Mouse (Mus musculus) heart, embryonic 11.5 days (tissue): ENCODE data around the gene Fxyd7. TPM values are rescaled to one million over a fixed set of nuclear protein-coding genes. Genes with fewer than 3 reads are reported as not detected.

Source experiments
- ATAC-seq: fragments of 200-750 bp; cut with Nextera tagmentation; replicated peaks from 2 replicates; pipeline ENCODE4 v1.8.0; 2017; ENCODE audit warnings: moderate library complexity; ENCODE audit not compliant: insufficient number of reproducible peaks, low FRiP score, low TSS enrichment
- H3K27ac ChIP-seq: fragments of 300-500 bp; sonication (generic); 2 replicates; pipeline ENCODE4 v1.5.1; 2014; ENCODE audit warnings: mild to moderate bottlenecking, low read depth, low read length
- H3K27me3 ChIP-seq: fragments of 300-500 bp; sonication (generic); 2 replicates; pipeline ENCODE4 v1.6.1; 2014; ENCODE audit warnings: mild to moderate bottlenecking, low read length, mixed read lengths; ENCODE audit not compliant: control insufficient read depth, insufficient read depth
- H3K36me3 ChIP-seq: fragments of 300-500 bp; sonication (generic); 2 replicates; pipeline ENCODE4 v1.6.1; 2014; ENCODE audit warnings: mild to moderate bottlenecking, low read length, moderate library complexity, mixed read lengths; ENCODE audit not compliant: control insufficient read depth, insufficient read depth
- H3K4me1 ChIP-seq: fragments of 300-500 bp; sonication (generic); 2 replicates; pipeline ENCODE4 v1.6.1; 2014; ENCODE audit warnings: low read length; ENCODE audit not compliant: control insufficient read depth, insufficient read depth
- H3K4me2 ChIP-seq: fragments of 300-500 bp; sonication (generic); 2 replicates; pipeline ENCODE4 v1.6.1; 2014; ENCODE audit warnings: mild to moderate bottlenecking, moderate library complexity
- H3K4me3 ChIP-seq: fragments of 300-500 bp; sonication (generic); 2 replicates; pipeline ENCODE4 v1.5.1; 2014; ENCODE audit warnings: low read depth, low read length
- H3K9ac ChIP-seq: fragments of 300-500 bp; sonication (generic); 2 replicates; pipeline ENCODE4 v1.6.1; 2014; ENCODE audit warnings: mild to moderate bottlenecking, low read depth, low read length, moderate library complexity
- H3K9me3 ChIP-seq: fragments of 300-500 bp; sonication (generic); replicated peaks from 2 replicates; pipeline ENCODE4 v1.6.1; 2016; ENCODE audit warnings: low read length; ENCODE audit not compliant: control insufficient read depth
- WGBS: fragments of 180-500 bp; shearing (Covaris S2); extraction: QIAGEN DNeasy Blood & Tissue Kit; methylation state at CpG from one replicate; pipeline ENCODE4 v1.1.7; 2014; ENCODE audit not compliant: insufficient replicate concordance; 5-methylcytosine and 5-hydroxymethylcytosine counted together
- polyA plus RNA-seq: library from polyadenylated mRNA; unstranded; fragments of >200 nt; fragmentation: Nextera tagmentation; extraction: Ambion mirVana; gene quantifications from 2 replicates; pipeline ENCODE4 v1.2.1, GENCODE M21; 2014

Fxyd7 gene
- polyA plus RNA-seq, 1 experiment from 2014 or later, result 4.9 TPM

- H3K4me3 ChIP-seq, result no peak overlapping the region
- no peak overlapping the region for H3K27ac ChIP-seq
- H3K36me3 ChIP-seq, result no peaks in the 10 kb centered on the region
- H3K4me1 ChIP-seq, result peaks cover 11% of the 10 kb centered on the region
- H3K9me3 ChIP-seq, result no peaks in the 10 kb centered on the region
- no peak overlapping the region for H3K4me2 ChIP-seq
- no peaks in the 10 kb centered on the region for H3K27me3 ChIP-seq
- no peak overlapping the region for H3K9ac ChIP-seq
- WGBS, result 76% methylated on average over 6 of the region's 6 CpGs
- ATAC-seq, result no peak
These were observed 6.9 kb upstream of the Fxyd7 start for GRCm38 (mm10) chr7:31058211-31058610.

- no peak for ATAC-seq
- peaks cover 15% of the 10 kb centered on the region for H3K4me1 ChIP-seq
- no peak overlapping the region for H3K9ac ChIP-seq
- no peaks in the 10 kb centered on the region for H3K9me3 ChIP-seq
- H3K27ac ChIP-seq, result no peak overlapping the region
- H3K27me3 ChIP-seq, result peaks cover 2% of the 10 kb centered on the region; the same call in 1 of the 2 replicates
- no peak overlapping the region for H3K4me2 ChIP-seq
- 65% methylated on average over 5 of the region's 5 CpGs for WGBS
- no peaks in the 10 kb centered on the region for H3K36me3 ChIP-seq
- H3K4me3 ChIP-seq, result no peak overlapping the region
These were observed 6.5 kb upstream of the Fxyd7 start for GRCm38 (mm10) chr7:31057730-31058129.

GRCm38 (mm10) chr7:31057071-31057470 lies 5.8 kb upstream of the Fxyd7 start, which contains the start of gene Fxyd1:
Gene Fxyd1, minus strand, starts transcription at chr7:31057199.
- H3K9ac ChIP-seq, result no peak within 1 kb of the TSS; the same call in none of the 2 replicates
- H3K4me2 ChIP-seq, result no peak within 1 kb of the TSS
- H3K27ac ChIP-seq, result peak within 1 kb of the TSS; percentile 95
- H3K27me3 ChIP-seq, result peaks cover 8% of the 10 kb centered on the region; the same call in 1 of the 2 replicates
- peaks cover 21% of the 10 kb centered on the region for H3K4me1 ChIP-seq
- no peaks in the 10 kb centered on the region for H3K36me3 ChIP-seq
- WGBS, result 61% methylated on average over 2 of the region's 2 CpGs
- H3K9me3 ChIP-seq, result no peaks in the 10 kb centered on the region
- no peak within 1 kb of the TSS for H3K4me3 ChIP-seq
- no peak for ATAC-seq

- H3K9me3 ChIP-seq, result no peaks in the 10 kb centered on the region
- no peaks in the 10 kb centered on the region for H3K36me3 ChIP-seq
- H3K4me3 ChIP-seq, result no peak overlapping the region
- H3K4me1 ChIP-seq, result peaks cover 24% of the 10 kb centered on the region
- H3K27me3 ChIP-seq, result peaks cover 14% of the 10 kb centered on the region
- peak overlapping the region; percentile 95; the same call in 1 of the 2 replicates for H3K27ac ChIP-seq
- ATAC-seq, result no peak
- no peak overlapping the region; the same call in 1 of the 2 replicates for H3K9ac ChIP-seq
- 70% methylated on average over 7 of the region's 7 CpGs for WGBS
- no peak overlapping the region for H3K4me2 ChIP-seq
These were observed 5.2 kb upstream of the Fxyd7 start for GRCm38 (mm10) chr7:31056448-31056847.

GRCm38 (mm10) chr7:31055883-31056282 lies 4.6 kb upstream of the Fxyd7 start:
- Histone ChIP-seq H3K27me3 (peaks cover 20% of the 10 kb centered on the region), H3K36me3 (no peaks in the 10 kb centered on the region), H3K27ac (peak overlapping the region; percentile 95), H3K9me3 (no peaks in the 10 kb centered on the region), H3K4me2 (peak overlapping the region; percentile 58), H3K4me3 (no peak overlapping the region), H3K4me1 (peaks cover 29% of the 10 kb centered on the region), H3K9ac (peak overlapping the region; percentile 67; the same call in 1 of the 2 replicates)
- 22% methylated on average over 3 of the region's 4 CpGs for WGBS
- no peak for ATAC-seq

GRCm38 (mm10) chr7:31055354-31055824 lies 4.1 kb upstream of the Fxyd7 start:
- peak; percentile 64 for ATAC-seq
- Histone ChIP-seq H3K4me1 (peaks cover 32% of the 10 kb centered on the region), H3K4me2 (peak overlapping the region; percentile 58), H3K4me3 (peak overlapping the region; percentile 43), H3K9me3 (no peaks in the 10 kb centered on the region), H3K27me3 (peaks cover 25% of the 10 kb centered on the region), H3K36me3 (no peaks in the 10 kb centered on the region), H3K9ac (peak overlapping the region; percentile 67), H3K27ac (peak overlapping the region; percentile 95)
- WGBS, result 9% methylated on average over 10 of the region's 10 CpGs

- Histone ChIP-seq H3K4me1 (peaks cover 36% of the 10 kb centered on the region), H3K4me3 (peak overlapping the region; percentile 43), H3K27ac (peak overlapping the region; percentile 95), H3K9ac (peak overlapping the region; percentile 67), H3K9me3 (no peaks in the 10 kb centered on the region), H3K4me2 (peak overlapping the region; percentile 58), H3K27me3 (peaks cover 31% of the 10 kb centered on the region), H3K36me3 (no peaks in the 10 kb centered on the region)
- 26% methylated on average over 11 of the region's 11 CpGs for WGBS
- ATAC-seq, result 0 out of 2 replicates have a peak, but pooled peaks have one; percentile 8
These were observed 3.5 kb upstream of the Fxyd7 start for GRCm38 (mm10) chr7:31054661-31055320.

- peak overlapping the region; percentile 58 for H3K4me2 ChIP-seq
- H3K9me3 ChIP-seq, result no peaks in the 10 kb centered on the region
- 24% methylated on average over 10 of the region's 10 CpGs for WGBS
- H3K4me3 ChIP-seq, result peak overlapping the region; percentile 43
- ATAC-seq, result no peak
- peak overlapping the region; percentile 67 for H3K9ac ChIP-seq
- H3K27ac ChIP-seq, result peak overlapping the region; percentile 95
- peaks cover 39% of the 10 kb centered on the region for H3K4me1 ChIP-seq
- peaks cover 39% of the 10 kb centered on the region for H3K27me3 ChIP-seq
- no peaks in the 10 kb centered on the region for H3K36me3 ChIP-seq
These were observed 2.7 kb upstream of the Fxyd7 start for GRCm38 (mm10) chr7:31053882-31054447.
